Mouse (Mus musculus): ENCODE data around the gene Grhl3. TPM values are rescaled to one million over a fixed set of nuclear protein-coding genes. Genes with fewer than 3 reads are reported as not detected.

Gene Grhl3
- polyA plus RNA-seq (2012; rRNA removed), result 0.66 and 2.8 TPM in 2 replicates

DNA sequence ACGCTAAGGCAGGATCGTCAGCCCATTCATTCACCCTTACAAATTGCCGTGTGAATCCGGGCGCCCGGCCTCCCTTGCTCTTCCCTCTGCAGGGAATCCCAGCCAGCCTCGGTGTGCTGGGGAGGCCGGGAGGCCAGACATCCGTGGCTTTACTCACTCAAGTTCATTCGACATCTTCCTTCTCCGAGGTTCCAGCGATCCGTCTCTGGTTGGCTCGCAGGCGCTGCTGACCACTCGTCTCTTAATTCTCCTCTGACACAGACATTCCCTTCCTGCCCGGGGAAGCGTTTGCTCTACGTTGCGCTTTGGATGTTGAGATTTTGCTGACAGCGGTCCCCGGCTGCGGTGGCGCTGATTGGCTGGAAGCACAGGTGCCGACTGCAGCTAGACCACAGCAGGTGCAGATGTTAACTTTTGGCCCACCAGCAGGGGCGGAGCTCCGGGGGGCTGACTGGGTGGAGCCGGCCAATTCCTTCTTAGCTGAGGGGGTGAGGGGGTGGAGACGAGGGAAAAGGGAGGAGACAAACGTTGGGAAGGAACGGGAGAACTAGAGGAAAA lies at the start of gene Grhl3:
Gene Grhl3 (minus strand): TSS at position 380 of the 558 bp plus-strand sequence.

DNA sequence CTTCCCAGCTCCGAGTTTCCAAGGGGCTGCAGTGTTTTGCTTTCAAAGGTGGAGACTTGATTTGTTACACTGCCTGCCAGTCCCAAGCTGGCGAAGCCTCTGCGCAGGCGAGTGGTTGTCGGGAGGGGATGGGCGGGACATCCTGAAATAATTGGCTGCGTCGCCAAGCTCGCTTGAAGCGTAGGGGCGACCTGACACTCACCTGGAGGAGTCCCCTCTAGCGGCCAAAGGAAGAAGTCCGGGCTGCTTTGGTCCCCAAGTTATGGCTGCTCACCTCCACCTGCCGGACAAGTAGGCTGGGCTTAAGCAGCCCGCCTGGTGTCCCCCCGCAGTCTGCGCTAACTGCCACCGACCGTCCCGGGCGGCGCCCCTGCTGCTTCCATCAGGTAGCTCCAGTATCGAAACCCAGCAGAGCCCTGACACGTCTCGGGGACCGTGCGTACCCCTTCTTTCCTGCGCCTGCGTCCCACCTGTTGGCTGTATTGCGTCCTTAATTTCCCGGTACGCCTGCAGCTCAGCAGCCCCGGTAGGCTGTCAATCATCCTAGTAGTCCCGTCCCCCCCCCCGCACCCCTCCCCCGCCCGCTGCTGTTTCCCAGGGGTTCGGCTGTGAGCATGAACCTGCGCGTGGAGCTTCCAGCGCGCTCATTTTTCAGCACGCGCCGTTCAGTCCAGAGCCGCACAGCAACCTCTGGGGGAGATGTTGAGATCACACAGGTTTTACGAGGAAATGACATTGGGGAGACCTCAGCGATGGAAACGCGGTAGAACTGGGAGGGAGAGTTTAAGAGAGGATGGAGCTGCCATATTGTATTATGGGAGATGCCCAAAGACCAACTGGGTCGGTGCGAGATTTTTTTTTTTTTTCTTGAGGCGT lies 78.7 kb downstream of the Grhl3 start, which contains the start of the genes Stpg1 and Nipal3:
Gene Stpg1 (plus strand): TSS at position 270 of the 876 bp plus-strand sequence.
Gene Nipal3 (minus strand): TSS at position 518 of the 876 bp plus-strand sequence.

Other genes with a start within 250 kb of the Grhl3 start
- 137 and 159 TPM in 2 replicates for gene Srrm1, start 220.3 kb downstream of the Grhl3 start, polyA plus RNA-seq (2012; rRNA removed)
- 0.81 and 6.2 TPM in 2 replicates for gene Ncmap, start 175.4 kb downstream of the Grhl3 start, polyA plus RNA-seq (2012; rRNA removed)
- gene Rcan3, start 139.8 kb downstream of the Grhl3 start, polyA plus RNA-seq (2012; rRNA removed), result 28.9 and 30.6 TPM in 2 replicates
- gene Stpg1, start 78.8 kb downstream of the Grhl3 start, polyA plus RNA-seq (2012; rRNA removed), result 0.25 and 0.44 TPM in 2 replicates
- 15.6 and 16.8 TPM in 2 replicates for gene Nipal3, start 78.6 kb downstream of the Grhl3 start, polyA plus RNA-seq (2012; rRNA removed)
- 0.37 and 1.0 TPM in 2 replicates for gene Ifnlr1, start 112.7 kb upstream of the Grhl3 start, polyA plus RNA-seq (2012; rRNA removed)
- 0.07 and 0.21 TPM in 2 replicates for gene Il22ra1, start 154.5 kb upstream of the Grhl3 start, polyA plus RNA-seq (2012; rRNA removed)
- gene Myom3, start 186.1 kb upstream of the Grhl3 start, polyA plus RNA-seq (2012; rRNA removed), result 0.09 and 2.8 TPM in 2 replicates

All from central nervous system, embryonic 14 days (tissue).